Mouse (Mus musculus) MN1 (cell line): ENCODE results near the gene Hoxd12.

Source experiments
- DNase-seq: peaks from one replicate; pipeline ENCODE4 v3.0.0-alpha.2; 2016; ENCODE audit warnings: low spot score

Gene Hoxd12

GRCm38 (mm10) chr2:74709465-74710419 lies 34.9 kb downstream of the Hoxd12 start:
- DNase-seq: no peak

DNA sequence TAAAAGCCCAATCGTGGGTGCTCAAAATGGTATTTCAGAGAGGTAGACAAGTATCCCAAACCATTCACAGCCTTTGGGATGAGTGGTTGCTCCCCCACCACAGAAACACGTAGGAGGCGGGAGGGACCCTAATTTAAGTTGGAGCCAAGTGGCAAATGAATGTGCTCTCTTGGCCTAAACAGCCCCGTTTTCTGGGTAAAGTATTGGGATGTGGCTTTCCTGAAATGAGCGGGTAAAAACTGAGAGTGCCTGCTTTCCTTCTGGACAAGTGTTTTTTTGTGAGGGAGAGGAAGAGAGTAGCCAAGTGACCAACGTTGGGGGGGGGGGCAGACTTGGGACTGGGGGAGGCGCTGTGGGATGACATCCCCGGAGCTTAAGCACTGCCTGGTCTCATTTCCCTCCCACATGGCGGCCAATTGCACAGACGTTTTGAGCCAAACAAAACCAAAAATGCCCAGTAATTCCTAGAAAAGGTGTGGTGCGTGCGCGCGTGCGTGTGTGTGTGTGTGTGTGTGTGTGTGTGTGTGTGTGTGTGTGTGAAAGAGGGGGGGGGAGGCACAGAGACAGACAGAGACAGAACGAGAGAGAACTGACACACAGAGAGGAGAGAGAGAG lies 36.2 kb downstream of the Hoxd12 start:
- no peak for DNase-seq

GRCm38 (mm10) chr2:74711721-74712621 lies 37.2 kb downstream of the Hoxd12 start, which contains the start of the genes Hoxd3 and Hoxd4:
Gene Hoxd3 (plus strand): TSS chr2:74711927.
Gene Hoxd4 (plus strand): TSS chr2:74711929.
- no peak for DNase-seq

DNA sequence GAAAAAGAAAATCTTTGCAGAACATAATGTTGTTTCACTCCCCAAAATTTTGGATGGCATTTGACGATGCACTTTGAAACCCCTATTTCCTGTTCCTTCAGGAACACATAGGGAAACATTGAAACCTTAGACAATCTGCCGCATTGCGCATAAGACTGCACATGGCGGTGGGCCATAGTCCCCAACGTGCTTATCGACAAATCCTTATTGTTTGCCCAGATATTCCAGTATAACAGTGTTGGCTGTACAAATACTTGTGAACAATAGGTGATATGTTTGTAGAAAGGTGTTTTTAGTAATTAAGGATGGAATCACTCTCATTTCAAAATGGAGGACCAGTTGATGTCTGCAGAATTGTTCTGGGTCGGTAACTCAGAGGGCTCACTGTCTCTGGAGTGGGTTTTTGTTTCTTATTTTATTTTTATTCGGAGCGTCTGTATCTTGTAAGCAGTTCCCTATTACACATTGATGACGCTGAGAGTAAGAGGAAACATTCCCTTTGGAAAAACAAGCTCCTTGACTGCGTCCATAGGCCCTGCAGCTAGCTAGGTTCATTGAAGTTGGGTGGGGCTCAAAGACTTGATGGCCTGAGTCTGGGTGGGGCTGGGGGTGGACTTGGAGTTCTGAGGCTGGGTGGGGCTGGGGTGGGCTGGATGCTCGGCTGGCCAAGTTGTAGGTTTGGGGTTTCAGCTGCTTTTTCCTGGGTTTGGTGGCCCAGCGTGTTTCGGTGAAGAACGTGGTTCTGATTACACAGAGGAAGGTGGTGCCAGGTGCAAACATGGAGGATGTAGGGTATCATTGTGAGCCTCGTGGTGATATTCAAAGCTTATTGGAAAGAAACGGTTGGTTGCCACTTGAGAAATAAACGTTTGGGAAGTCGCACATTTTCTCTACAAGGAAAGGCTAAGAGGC lies 38.7 kb downstream of the Hoxd12 start:
- DNase-seq: no peak

DNA sequence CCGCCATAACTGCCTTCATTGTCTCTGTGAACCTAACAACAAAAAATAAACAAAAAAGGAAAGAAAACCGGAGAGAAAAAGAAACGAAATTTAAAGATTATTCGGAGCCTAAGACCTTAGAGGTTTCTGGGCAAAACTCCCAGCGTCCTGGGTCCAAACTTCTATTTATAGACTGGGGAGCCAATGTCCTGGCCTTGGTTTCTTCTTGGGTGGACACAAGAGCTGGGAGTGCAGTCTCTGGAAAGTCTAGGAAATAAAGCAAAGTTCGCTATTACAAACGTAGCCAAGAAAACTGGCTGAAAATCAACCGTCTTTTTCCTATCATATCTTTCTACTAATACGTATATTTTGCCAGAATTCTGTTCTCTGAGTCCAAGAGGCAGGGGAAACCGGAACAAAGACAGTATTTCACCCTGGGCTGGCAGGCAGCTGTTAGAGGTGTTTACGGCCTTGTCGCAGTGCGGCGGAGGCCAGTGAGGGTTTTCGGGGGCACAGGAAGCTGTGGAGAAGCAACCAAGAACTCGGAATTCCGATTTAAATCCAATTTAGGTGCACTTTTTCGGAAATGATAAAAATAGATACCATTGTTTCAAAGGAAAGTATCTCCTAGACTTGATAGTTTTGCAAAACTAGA lies 39.5 kb downstream of the Hoxd12 start:
- no peak for DNase-seq

DNA sequence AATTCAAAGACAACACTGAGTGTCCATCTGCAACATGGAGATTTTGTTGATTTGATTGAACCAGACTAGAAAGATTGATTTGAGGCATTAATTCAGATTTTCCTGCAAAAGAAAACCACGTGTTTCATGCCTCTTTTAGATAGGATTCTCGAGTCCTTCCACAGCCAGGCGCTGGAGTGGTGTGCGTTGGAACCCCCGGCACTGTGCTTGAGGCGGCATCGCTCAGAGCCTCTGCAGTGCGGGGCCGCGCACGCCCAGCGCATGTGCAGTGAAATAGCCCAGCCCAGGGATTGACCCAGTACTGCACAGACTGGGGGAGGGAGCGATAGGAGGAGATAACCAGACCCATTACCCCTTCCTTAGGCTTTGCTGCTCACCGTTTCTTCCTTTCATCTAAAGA lies 40.1 kb downstream of the Hoxd12 start:
- no peak for DNase-seq

DNA sequence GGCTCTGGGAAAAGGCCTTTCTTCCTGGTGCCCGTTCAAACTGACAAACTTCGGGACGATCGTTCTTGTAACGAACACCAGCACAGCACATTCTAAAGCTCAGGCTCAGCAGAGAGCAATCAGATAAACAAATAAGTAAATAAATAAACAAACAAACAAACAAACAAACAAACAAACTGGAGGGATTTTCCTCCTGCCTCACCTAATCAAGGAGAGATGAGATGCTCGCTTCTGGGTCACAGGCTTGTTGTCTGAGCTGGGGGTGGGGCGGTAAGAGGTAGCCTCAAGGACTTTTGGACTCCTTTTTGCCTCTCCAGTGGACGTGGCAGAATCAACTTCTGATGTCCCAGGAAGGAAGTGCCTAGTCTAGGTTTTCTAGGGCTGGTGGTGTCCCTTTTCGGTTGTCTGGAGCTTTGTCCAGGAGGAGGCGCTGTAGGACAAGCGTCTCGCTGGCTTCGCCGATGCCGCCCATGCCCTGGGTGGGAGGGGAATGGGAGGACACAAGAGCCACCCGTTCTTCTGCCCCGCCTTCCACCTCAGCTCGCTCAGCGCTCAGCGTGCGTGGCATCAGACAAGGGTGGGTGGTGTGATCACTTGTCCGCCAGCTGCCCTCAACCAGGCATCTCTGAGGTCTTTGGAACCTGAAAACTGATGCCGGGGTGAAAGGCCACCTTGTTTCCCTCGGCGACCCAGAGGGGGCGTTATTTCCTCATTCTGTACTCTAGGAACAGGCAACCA lies 40.9 kb downstream of the Hoxd12 start:
- peak; percentile 64 for DNase-seq

DNA sequence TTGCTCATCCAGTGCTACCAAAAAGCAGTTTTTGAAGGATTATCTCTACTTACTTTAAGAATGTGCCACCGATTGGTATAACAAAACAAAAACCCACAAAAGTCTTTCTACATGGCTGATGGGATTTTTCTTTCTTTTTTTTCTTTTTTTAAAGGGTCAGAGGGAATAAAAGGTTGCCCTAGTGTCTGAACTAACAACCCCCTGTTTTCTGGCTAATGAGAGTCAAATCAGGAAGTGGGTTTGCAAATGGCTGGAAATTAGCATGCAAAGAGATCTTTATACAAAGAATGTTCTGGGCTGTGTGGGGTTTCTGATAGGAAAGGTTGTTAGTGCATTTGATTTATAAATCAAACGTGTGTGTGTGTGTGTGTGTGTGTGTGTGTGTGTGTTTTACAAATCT lies 45.6 kb downstream of the Hoxd12 start:
- no peak for DNase-seq

DNA sequence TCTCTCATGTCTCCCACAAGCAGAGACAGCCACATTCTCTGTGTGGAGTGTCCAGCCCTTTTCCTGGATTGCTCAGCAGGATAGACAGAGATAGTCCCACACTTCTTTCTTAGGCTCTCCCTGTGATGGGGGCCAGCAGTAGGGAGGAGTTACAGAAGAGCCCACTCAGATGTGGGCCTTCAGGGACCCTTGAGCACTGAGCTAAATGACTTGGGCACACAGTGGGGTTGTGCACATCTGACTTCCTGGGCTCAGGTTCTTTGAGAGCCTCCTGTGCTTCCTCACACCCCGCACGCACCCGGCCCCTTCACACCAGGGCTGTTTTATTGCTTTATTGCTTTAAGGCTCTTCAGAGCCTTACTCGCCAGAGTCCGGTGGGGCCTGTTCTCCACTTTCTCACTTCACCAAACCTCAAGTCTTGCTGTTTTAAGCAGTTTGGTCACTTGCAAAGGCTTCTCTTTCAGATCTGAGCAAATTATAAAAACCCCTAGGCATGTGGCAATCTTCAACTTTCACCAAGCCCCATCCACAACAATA lies 46.2 kb downstream of the Hoxd12 start:
- DNase-seq: no peak

- no peak for DNase-seq
Observed at GRCm38 (mm10) chr2:74721882-74722281, 47.1 kb downstream of the Hoxd12 start.

GRCm38 (mm10) chr2:74722949-74723348 lies 48.1 kb downstream of the Hoxd12 start:
- no peak for DNase-seq

DNA sequence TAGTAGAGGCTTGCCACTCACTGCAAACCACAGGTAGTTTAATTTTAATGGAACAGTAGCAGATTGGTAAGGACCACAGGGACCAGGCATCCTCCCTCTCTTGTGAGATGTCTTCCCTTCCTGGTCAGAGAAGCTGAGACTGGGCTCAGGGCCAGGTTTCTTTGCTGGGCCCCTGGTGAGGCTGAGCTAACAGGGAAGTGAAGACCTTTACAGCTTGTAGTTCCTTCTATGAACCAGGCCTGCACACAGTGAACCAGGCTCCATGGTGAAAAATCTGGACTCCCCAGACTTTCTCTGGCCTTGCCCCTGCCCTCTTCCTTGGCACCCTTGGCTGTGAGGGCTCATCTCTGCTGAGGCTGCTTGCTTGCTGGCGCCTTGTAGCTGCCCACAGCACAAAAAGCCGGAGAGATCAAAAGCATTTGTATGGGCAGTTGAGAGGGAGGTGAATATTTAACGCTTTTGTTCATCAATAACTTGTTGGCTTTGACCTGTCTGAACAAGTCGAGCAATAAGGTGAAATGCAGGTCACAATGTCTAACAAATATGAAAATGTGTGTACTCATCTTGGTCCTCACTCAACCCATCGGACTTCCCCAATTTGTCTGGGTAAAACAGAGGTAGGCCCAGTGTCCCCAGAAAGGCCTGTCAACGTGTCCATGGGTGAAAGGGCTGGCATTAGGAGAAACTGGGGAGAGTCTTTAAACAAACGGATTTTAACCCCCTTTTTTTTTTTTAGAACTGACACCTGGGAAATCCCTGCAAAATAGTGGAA lies 49.6 kb downstream of the Hoxd12 start:
- no peak for DNase-seq

DNA sequence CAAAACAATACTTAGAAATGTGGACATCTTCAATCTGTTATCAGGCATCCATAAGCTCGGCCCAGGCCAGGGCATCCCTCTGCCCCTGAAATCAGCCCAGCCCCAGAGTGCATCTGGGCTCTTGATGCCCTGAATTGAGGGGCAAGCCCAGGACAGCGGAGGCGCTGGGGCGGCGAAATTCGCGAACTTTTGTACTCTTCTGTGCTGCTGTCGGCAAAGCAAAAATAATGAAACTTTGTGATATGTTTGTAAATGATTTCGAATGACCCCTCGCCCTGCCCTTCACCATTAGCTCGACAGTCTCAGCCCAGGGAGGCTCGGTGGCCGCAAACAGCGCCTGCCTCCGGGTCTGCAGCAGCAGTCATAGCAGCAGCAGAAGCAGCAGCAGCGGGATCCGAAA lies 50.4 kb downstream of the Hoxd12 start:
- DNase-seq: no peak

DNA sequence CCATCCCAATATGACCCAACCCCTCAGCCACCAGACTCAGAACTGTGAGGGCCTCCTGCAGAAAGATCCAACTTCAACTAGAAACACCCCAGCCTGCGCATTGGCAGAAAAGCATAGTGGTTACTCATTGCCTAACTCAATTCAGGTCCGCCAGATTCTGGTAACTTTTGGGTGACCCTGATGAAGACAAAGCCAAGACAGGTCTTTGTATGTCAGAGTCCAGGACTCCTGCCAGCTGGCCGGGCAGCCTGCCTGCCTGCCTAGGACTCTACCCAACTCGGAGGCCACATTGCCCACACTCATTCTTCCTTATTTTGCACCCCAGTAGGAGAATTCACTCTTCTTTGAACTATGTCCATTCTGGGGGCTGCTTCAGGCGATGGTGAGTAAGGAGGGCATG lies 51.7 kb downstream of the Hoxd12 start, which contains the start of gene Gm28230:
Gm28230 (plus strand) TSS at position 178 of the 400 bp plus-strand sequence.
- no peak for DNase-seq

DNA sequence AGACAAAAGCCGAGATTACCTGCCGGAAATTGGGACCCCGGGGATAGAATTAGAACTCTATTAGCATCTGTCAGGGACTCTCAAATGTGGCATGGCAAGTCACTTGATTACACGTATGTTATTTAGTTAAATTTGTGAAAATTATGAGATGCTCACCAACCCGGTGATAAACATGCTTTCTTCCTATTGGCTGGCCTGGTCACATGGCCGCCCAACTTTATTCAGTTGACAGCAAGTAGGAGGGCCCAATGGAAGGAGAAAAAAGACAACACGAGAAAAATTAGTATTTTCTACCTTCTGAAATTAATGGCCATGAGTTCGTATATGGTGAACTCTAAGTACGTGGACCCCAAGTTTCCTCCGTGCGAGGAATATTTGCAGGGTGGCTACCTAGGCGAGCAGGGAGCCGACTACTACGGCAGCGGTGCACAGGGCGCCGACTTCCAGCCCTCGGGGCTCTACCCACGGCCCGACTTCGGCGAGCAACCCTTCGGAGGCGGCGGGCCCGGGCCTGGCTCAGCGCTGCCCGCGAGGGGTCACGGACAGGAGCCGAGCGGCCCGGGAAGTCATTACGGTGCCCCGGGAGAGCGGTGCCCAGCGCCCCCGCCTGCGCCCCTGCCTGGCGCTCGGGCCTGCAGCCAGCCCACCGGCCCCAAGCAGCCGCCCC lies 52.3 kb downstream of the Hoxd12 start:
- DNase-seq: no peak
